Mouse (Mus musculus) heart, embryonic 10.5 days (tissue): Measurements from ENCODE around the gene Whamm. TPM values are rescaled to one million over a fixed set of nuclear protein-coding genes. Genes with fewer than 3 reads are reported as not detected.

Experiments
- DNase-seq: peaks from one replicate; pipeline ENCODE4 v3.0.0-alpha.2; 2017; ENCODE audit warnings: low spot score
- H3K27ac ChIP-seq: fragments of 300-500 bp; sonication (generic); 2 replicates; pipeline ENCODE4 v1.5.1; 2016; ENCODE audit warnings: mild to moderate bottlenecking
- H3K27me3 ChIP-seq: fragments of 300-500 bp; sonication (generic); 2 replicates; pipeline ENCODE4 v1.6.1; 2016; ENCODE audit warnings: mild to moderate bottlenecking; ENCODE audit not compliant: poor library complexity, insufficient read depth, severe bottlenecking
- H3K36me3 ChIP-seq: fragments of 300-500 bp; sonication (generic); 2 replicates; pipeline ENCODE4 v1.6.1; 2016; ENCODE audit warnings: mild to moderate bottlenecking, moderate library complexity
- H3K4me1 ChIP-seq: fragments of 300-500 bp; sonication (generic); 2 replicates; pipeline ENCODE4 v1.6.1; 2016; ENCODE audit warnings: mild to moderate bottlenecking
- H3K4me3 ChIP-seq: fragments of 300-500 bp; sonication (generic); 2 replicates; pipeline ENCODE4 v1.5.1; 2016; ENCODE audit warnings: mild to moderate bottlenecking, moderate library complexity
- H3K9me3 ChIP-seq: fragments of 300-500 bp; sonication (generic); 2 replicates; pipeline ENCODE4 v1.6.1; 2016; ENCODE audit warnings: mild to moderate bottlenecking, moderate library complexity
- WGBS: fragments of 180-500 bp; shearing (Covaris S2); methylation state at CpG from one replicate; pipeline ENCODE4 v1.1.7; 2016; 5-methylcytosine and 5-hydroxymethylcytosine counted together
- polyA plus RNA-seq: library from polyadenylated mRNA; unstranded; fragments of >200 nt; fragmentation: Nextera tagmentation; extraction: Ambion mirVana; gene quantifications from 2 replicates; pipeline ENCODE4 v1.2.1, GENCODE M21; 2016

Whamm gene
- polyA plus RNA-seq, 1 experiment from 2014 or later, result 3.9 TPM

GRCm38 (mm10) chr7:81567396-81567795 lies 3.7 kb upstream of the Whamm start:
- Histone ChIP-seq H3K27me3 (no peaks in the 10 kb centered on the region), H3K27ac (peak overlapping the region; percentile 90), H3K4me1 (peaks cover 37% of the 10 kb centered on the region), H3K4me3 (peak overlapping the region; percentile 57; the same call in 1 of the 2 replicates), H3K36me3 (no peaks in the 10 kb centered on the region), H3K9me3 (no peaks in the 10 kb centered on the region)
- DNase-seq, result peak; percentile 75
- 78% methylated on average over 5 of the region's 5 CpGs for WGBS

GRCm38 (mm10) chr7:81569851-81570250 lies 1.2 kb upstream of the Whamm start:
- Histone ChIP-seq H3K4me1 (peaks cover 24% of the 10 kb centered on the region), H3K27ac (peak overlapping the region; percentile 29; the same call in 1 of the 2 replicates)
- WGBS, result 97% methylated on average over 1 of the region's 1 CpGs

GRCm38 (mm10) chr7:81570271-81570670 lies 795 bp upstream of the Whamm start:
- Histone ChIP-seq H3K27ac (peak overlapping the region; percentile 95; the same call in 1 of the 2 replicates), H3K27me3 (no peaks in the 10 kb centered on the region), H3K4me1 (peaks cover 23% of the 10 kb centered on the region), H3K4me3 (peak overlapping the region; percentile 92; the same call in 1 of the 2 replicates), H3K36me3 (0 out of 2 replicates have a peak, but pooled peaks cover 4% of the 10 kb centered on the region), H3K9me3 (no peaks in the 10 kb centered on the region)
- WGBS, result 85% methylated on average over 3 of the region's 3 CpGs
- peak; percentile 56 for DNase-seq

More at GRCm38 (mm10) chr7:81569851-81570250, 1.2 kb upstream of the Whamm start:
- H3K27me3 ChIP-seq, result no peaks in the 10 kb centered on the region
- peak; percentile 1 for DNase-seq
- no peaks in the 10 kb centered on the region for H3K9me3 ChIP-seq
- H3K4me3 ChIP-seq, result no peak overlapping the region
- H3K36me3 ChIP-seq, result 0 out of 2 replicates have a peak, but pooled peaks cover under 1% of the 10 kb centered on the region

- Histone ChIP-seq H3K27ac (peak overlapping the region; percentile 95; the same call in 1 of the 2 replicates), H3K9me3 (no peaks in the 10 kb centered on the region), H3K36me3 (peaks cover 7% of the 10 kb centered on the region; the same call in 1 of the 2 replicates), H3K4me1 (peaks cover 20% of the 10 kb centered on the region), H3K4me3 (peak overlapping the region; percentile 92), H3K27me3 (no peaks in the 10 kb centered on the region)
- 4% methylated on average over 5 of the region's 5 CpGs for WGBS
- no peak for DNase-seq
Observed at GRCm38 (mm10) chr7:81570752-81571107, 336 bp upstream of the Whamm start.

- Histone ChIP-seq H3K36me3 (peaks cover 13% of the 10 kb centered on the region; the same call in 1 of the 2 replicates), H3K4me3 (peak overlapping the region; percentile 92), H3K27ac (peak overlapping the region; percentile 95), H3K4me1 (peaks cover 18% of the 10 kb centered on the region), H3K27me3 (no peaks in the 10 kb centered on the region), H3K9me3 (no peaks in the 10 kb centered on the region)
- WGBS, result 17% methylated on average over 15 of the region's 15 CpGs
- no peak for DNase-seq
Observed at GRCm38 (mm10) chr7:81571941-81572441, 925 bp downstream of the Whamm start.

GRCm38 (mm10) chr7:81572610-81573268 lies 1.7 kb downstream of the Whamm start:
- Histone ChIP-seq H3K36me3 (peaks cover 19% of the 10 kb centered on the region; the same call in 1 of the 2 replicates), H3K27me3 (no peaks in the 10 kb centered on the region), H3K27ac (0 out of 2 replicates have a peak overlapping the region, but pooled peaks have one; percentile 95), H3K4me3 (peak overlapping the region; percentile 92), H3K4me1 (peaks cover 10% of the 10 kb centered on the region), H3K9me3 (no peaks in the 10 kb centered on the region)
- WGBS, result 65% methylated on average over 6 of the region's 6 CpGs
- DNase-seq, result peak; percentile 60

- DNase-seq, result peak; percentile 74
- 75% methylated on average over 6 of the region's 6 CpGs for WGBS
- peaks cover 26% of the 10 kb centered on the region for H3K36me3 ChIP-seq
- H3K9me3 ChIP-seq, result no peaks in the 10 kb centered on the region
- peaks cover 6% of the 10 kb centered on the region for H3K4me1 ChIP-seq
- 0 out of 2 replicates have a peak overlapping the region, but pooled peaks have one; percentile 36 for H3K27ac ChIP-seq
- no peak overlapping the region for H3K4me3 ChIP-seq
- H3K27me3 ChIP-seq, result no peaks in the 10 kb centered on the region
Observed at GRCm38 (mm10) chr7:81573397-81573796, 2.3 kb downstream of the Whamm start.

- no peaks in the 10 kb centered on the region for H3K27me3 ChIP-seq
- H3K27ac ChIP-seq, result 0 out of 2 replicates have a peak overlapping the region, but pooled peaks have one; percentile 25
- 92% methylated on average over 9 of the region's 9 CpGs for WGBS
- no peak for DNase-seq
- H3K36me3 ChIP-seq, result peaks cover 30% of the 10 kb centered on the region
- H3K4me3 ChIP-seq, result no peak overlapping the region
- no peaks in the 10 kb centered on the region for H3K9me3 ChIP-seq
- H3K4me1 ChIP-seq, result peaks cover 6% of the 10 kb centered on the region
Observed at GRCm38 (mm10) chr7:81573821-81574220, 2.8 kb downstream of the Whamm start.

- Histone ChIP-seq H3K36me3 (peaks cover 41% of the 10 kb centered on the region), H3K4me3 (no peak overlapping the region), H3K9me3 (no peaks in the 10 kb centered on the region), H3K4me1 (peaks cover 6% of the 10 kb centered on the region), H3K27ac (no peak overlapping the region), H3K27me3 (no peaks in the 10 kb centered on the region)
- DNase-seq, result peak; percentile 63
- WGBS, result 90% methylated on average over 10 of the region's 10 CpGs
Observed at GRCm38 (mm10) chr7:81575606-81576005, 4.5 kb downstream of the Whamm start.

- Histone ChIP-seq H3K4me1 (0 out of 2 replicates have a peak, but pooled peaks cover 6% of the 10 kb centered on the region), H3K4me3 (no peak overlapping the region), H3K27ac (no peak overlapping the region), H3K9me3 (no peaks in the 10 kb centered on the region), H3K36me3 (peaks cover 45% of the 10 kb centered on the region), H3K27me3 (no peaks in the 10 kb centered on the region)
- no peak for DNase-seq
- 85% methylated on average over 3 of the region's 3 CpGs for WGBS
Observed at GRCm38 (mm10) chr7:81577872-81578271, 6.8 kb downstream of the Whamm start.

- H3K4me3 ChIP-seq, result no peak overlapping the region
- H3K36me3 ChIP-seq, result peaks cover 45% of the 10 kb centered on the region
- 94% methylated on average over 7 of the region's 7 CpGs for WGBS
- DNase-seq, result no peak
- H3K4me1 ChIP-seq, result 0 out of 2 replicates have a peak, but pooled peaks cover 2% of the 10 kb centered on the region
- no peaks in the 10 kb centered on the region for H3K9me3 ChIP-seq
- no peaks in the 10 kb centered on the region for H3K27me3 ChIP-seq
- no peak overlapping the region for H3K27ac ChIP-seq
Observed at GRCm38 (mm10) chr7:81578413-81578812, 7.3 kb downstream of the Whamm start.

- DNase-seq, result no peak
- Histone ChIP-seq H3K36me3 (peaks cover 50% of the 10 kb centered on the region), H3K4me1 (no peaks in the 10 kb centered on the region), H3K27me3 (no peaks in the 10 kb centered on the region), H3K4me3 (no peak overlapping the region), H3K9me3 (no peaks in the 10 kb centered on the region), H3K27ac (no peak overlapping the region)
- 92% methylated on average over 5 of the region's 5 CpGs for WGBS
Observed at GRCm38 (mm10) chr7:81579312-81579711, 8.2 kb downstream of the Whamm start.

- Histone ChIP-seq H3K27me3 (no peaks in the 10 kb centered on the region), H3K36me3 (peaks cover 62% of the 10 kb centered on the region), H3K27ac (no peak overlapping the region), H3K9me3 (no peaks in the 10 kb centered on the region), H3K4me1 (no peaks in the 10 kb centered on the region), H3K4me3 (no peak overlapping the region)
- WGBS, result 61% methylated on average over 3 of the region's 3 CpGs
- DNase-seq, result no peak
Observed at GRCm38 (mm10) chr7:81583512-81583911, 12.4 kb downstream of the Whamm start.
